Mouse (Mus musculus) embryonic stem cell, embryonic (primary cell): ENCODE measurements at regions not wholly inside any gene's neighbourhood (a gene's known extent, or its start where the extent isn't known, plus 50 kb on each side); places are given as distances from the start of the nearest gene placed in this dataset.

Source experiments
- CTCF ChIA-PET, 4 experiments: fragments of 300-600 bp in 2 of 4; fragments of 350-600 bp in 2 of 4; sonication (Branson Sonifier 250); formaldehyde crosslinking; loops; one replicate each; lab custom pipeline; 2022; ENCODE audit warnings: inconsistent platforms in 2 of 4; lab: Charles Lee
- POLR2A ChIA-PET, 4 experiments: fragments of 300-600 bp in 2 of 4; fragments of 350-600 bp in 2 of 4; sonication (Branson Sonifier 250); formaldehyde crosslinking; loops; one replicate each; lab custom pipeline; 2022; ENCODE audit warnings: antibody characterized with exemption in 4 of 4, inconsistent platforms in 1 of 4; lab: Charles Lee

GRCm38 (mm10) chr11:114220466-114220865, 153.6 kb upstream of the Sdk2 start:
- ChIA-PET POLR2A (no interaction called here), CTCF (interaction anchor here in 1 of 4 experiments (0.6 kb wide), 1 partner anchor 1271 kb away, joined by 3 read pairs; no protein-coding TSS in a partner anchor)

- CTCF ChIA-PET = interaction anchor here in 2 of 4 experiments (0.6 to 1.2 kb wide), 3 partner anchors 24 to 1230 kb away, joined by 3 to 6 read pairs (median 3); no protein-coding TSS in a partner anchor
- POLR2A ChIA-PET = interaction anchor here in 1 of 4 experiments (1.0 kb wide), 1 partner anchor 26 kb away, joined by 3 read pairs; no protein-coding TSS in a partner anchor
Observed at GRCm38 (mm10) chr11:114218732-114219506, 152.1 kb upstream of the Sdk2 start.

- CTCF ChIA-PET = interaction anchor here in 3 of 4 experiments (0.6 to 1.6 kb wide), 5 partner anchors 16 to 419 kb away, joined by 3 to 5 read pairs (median 4); no protein-coding TSS in a partner anchor
- POLR2A ChIA-PET = interaction anchor here in 3 of 4 experiments (0.6 to 1.6 kb wide), 6 partner anchors 16 to 244 kb away, joined by 3 to 12 read pairs (median 3); no protein-coding TSS in a partner anchor
Observed at GRCm38 (mm10) chr11:114217245-114217757, 150.5 kb upstream of the Sdk2 start.

- POLR2A ChIA-PET = interaction anchor here (0.6 to 1.6 kb wide), 7 partner anchors 21 to 1396 kb away, joined by 3 to 12 read pairs (median 3); partner anchors contain the start of gene Mif4gd (in 1 of the 4)
- CTCF ChIA-PET = interaction anchor here in 2 of 4 experiments (0.7 to 1.6 kb wide), 3 partner anchors 11 to 66 kb away, joined by 3 to 6 read pairs (median 4); no protein-coding TSS in a partner anchor
Observed at GRCm38 (mm10) chr11:114216493-114216892, 149.6 kb upstream of the Sdk2 start.

- CTCF ChIA-PET = no interaction called here
- POLR2A ChIA-PET = interaction anchor here in 1 of 4 experiments (0.6 kb wide), 1 partner anchor 427 kb away, joined by 6 read pairs; no protein-coding TSS in a partner anchor
Observed at GRCm38 (mm10) chr11:114215256-114215655, 148.4 kb upstream of the Sdk2 start.

GRCm38 (mm10) chr11:114212136-114212535, 145.3 kb upstream of the Sdk2 start:
- POLR2A ChIA-PET = no interaction called here
- CTCF ChIA-PET = no interaction called here

- ChIA-PET CTCF (interaction anchor here in 1 of 4 experiments (1.1 kb wide), 1 partner anchor 381 kb away, joined by 3 read pairs; no protein-coding TSS in a partner anchor), POLR2A (no interaction called here)
Observed at GRCm38 (mm10) chr11:114205192-114205591, 138.3 kb upstream of the Sdk2 start.

- ChIA-PET CTCF (interaction anchor here in 1 of 4 experiments (0.9 kb wide), 1 partner anchor 13 kb away, joined by 3 read pairs; no protein-coding TSS in a partner anchor), POLR2A (interaction anchor here in 1 of 4 experiments (1.3 kb wide), 1 partner anchor 9 kb away, joined by 3 read pairs; no protein-coding TSS in a partner anchor)
Observed at GRCm38 (mm10) chr11:114203416-114203815, 136.6 kb upstream of the Sdk2 start.

- ChIA-PET CTCF (interaction anchor here in 2 of 4 experiments (0.6 to 1.7 kb wide), 4 partner anchors 12 to 134 kb away, joined by 3 to 4 read pairs (median 4); no protein-coding TSS in a partner anchor), POLR2A (interaction anchor here in 1 of 4 experiments (1.0 to 1.6 kb wide), 4 partner anchors 8 to 22 kb away, joined by 3 to 8 read pairs (median 3); no protein-coding TSS in a partner anchor)
Observed at GRCm38 (mm10) chr11:114202486-114202885, 135.6 kb upstream of the Sdk2 start.

- CTCF ChIA-PET = interaction anchor here in 1 of 4 experiments (0.7 kb wide), 1 partner anchor 83 kb away, joined by 3 read pairs; no protein-coding TSS in a partner anchor
Observed at GRCm38 (mm10) chr11:114199081-114199586, 132.3 kb upstream of the Sdk2 start.

GRCm38 (mm10) chr11:114198317-114199032, 131.6 kb upstream of the Sdk2 start:
- POLR2A ChIA-PET = interaction anchor here in 1 of 4 experiments (0.5 to 0.7 kb wide), 2 partner anchors 69 to 438 kb away, joined by 3 to 4 read pairs; no protein-coding TSS in a partner anchor
- CTCF ChIA-PET = interaction anchor here in 2 of 4 experiments (0.5 to 0.7 kb wide), 2 partner anchors 84 to 485 kb away, joined by 3 to 9 read pairs; no protein-coding TSS in a partner anchor

More at GRCm38 (mm10) chr11:114199081-114199586, 132.3 kb upstream of the Sdk2 start:
- POLR2A ChIA-PET = interaction anchor here in 1 of 4 experiments (0.5 to 0.7 kb wide), 2 partner anchors 70 to 437 kb away, joined by 3 to 4 read pairs; no protein-coding TSS in a partner anchor

- ChIA-PET CTCF (interaction anchor here in 3 of 4 experiments (1.5 to 1.9 kb wide), 4 partner anchors 11 to 441 kb away, joined by 3 to 14 read pairs (median 5); no protein-coding TSS in a partner anchor), POLR2A (interaction anchor here in 3 of 4 experiments (0.6 to 3.2 kb wide), 8 partner anchors 8 to 879 kb away, joined by 3 to 16 read pairs (median 3); no protein-coding TSS in a partner anchor)
Observed at GRCm38 (mm10) chr11:114195291-114195690, 128.4 kb upstream of the Sdk2 start.

- ChIA-PET CTCF (interaction anchor here (0.5 to 2.1 kb wide), 58 partner anchors 9 to 1125 kb away, joined by 3 to 30 read pairs (median 4); no protein-coding TSS in a partner anchor), POLR2A (interaction anchor here (0.6 to 3.2 kb wide), 36 partner anchors 8 to 1767 kb away, joined by 3 to 16 read pairs (median 3); partner anchors contain the start of gene Cpsf4l (in 1 of the 4))
Observed at GRCm38 (mm10) chr11:114194055-114194706, 127.3 kb upstream of the Sdk2 start.

- ChIA-PET POLR2A (interaction anchor here in 3 of 4 experiments (0.7 to 1.8 kb wide), 8 partner anchors 9 to 483 kb away, joined by 3 to 12 read pairs (median 4); partner anchors contain the start of gene Cpsf4l (in 1 of the 3)), CTCF (interaction anchor here in 3 of 4 experiments (0.6 to 2.1 kb wide), 9 partner anchors 8 to 443 kb away, joined by 3 to 30 read pairs (median 4); no protein-coding TSS in a partner anchor)
Observed at GRCm38 (mm10) chr11:114193018-114193417, 126.2 kb upstream of the Sdk2 start.

GRCm38 (mm10) chr11:114191661-114192060, 124.8 kb upstream of the Sdk2 start:
- ChIA-PET POLR2A (interaction anchor here in 1 of 4 experiments (1.1 kb wide), 1 partner anchor 25 kb away, joined by 3 read pairs; no protein-coding TSS in a partner anchor), CTCF (interaction anchor here in 2 of 4 experiments (0.5 to 0.6 kb wide), 2 partner anchors 134 to 544 kb away, joined by 3 to 4 read pairs; no protein-coding TSS in a partner anchor)
